21 mouse cellular contexts compared by ENCODE assay signal in genomic region chr12:110541528-110541927, GRCm38 (mm10).
"Had no signal": no experiment of that assay in that cellular context is flagged by ENCODE, and none has a peak within 500 bp of the region (broad histone marks: within the 10 kb centered on the region; RNA-seq: fewer than 3 reads in every experiment).

No protein-coding gene starts in this region.

- H3K4me3 ChIP-seq: layer of hippocampus, adult 2 months; limb, embryonic 10.5 days; limb, embryonic 13.5 days; liver, embryonic 12.5 days; liver, embryonic 15.5 days; midbrain, embryonic 13.5 days; neural tube, embryonic 12.5 days; neural tube, embryonic 15.5 days; stomach, embryonic 15.5 days had no signal

- H3K27ac ChIP-seq: kidney, postnatal 0 days; layer of hippocampus, adult 2 months; limb, embryonic 10.5 days; limb, embryonic 13.5 days; liver, embryonic 12.5 days; liver, embryonic 15.5 days; midbrain, embryonic 13.5 days; neural tube, embryonic 12.5 days; neural tube, embryonic 15.5 days; stomach, embryonic 15.5 days had no signal

- H3K4me2 ChIP-seq: limb, embryonic 13.5 days; liver, embryonic 12.5 days; liver, embryonic 15.5 days; midbrain, embryonic 13.5 days; neural tube, embryonic 12.5 days; neural tube, embryonic 15.5 days; stomach, embryonic 15.5 days had no signal

- ATAC-seq: liver, embryonic 12.5 days; midbrain, embryonic 13.5 days had no signal

- H3K9me3 ChIP-seq: limb, embryonic 10.5 days; limb, embryonic 13.5 days; liver, embryonic 12.5 days; liver, embryonic 15.5 days; midbrain, embryonic 13.5 days; neural tube, embryonic 12.5 days; neural tube, embryonic 15.5 days; stomach, embryonic 15.5 days had no signal

- H3K9ac ChIP-seq: limb, embryonic 13.5 days; liver, embryonic 12.5 days; liver, embryonic 15.5 days; midbrain, embryonic 13.5 days; neural tube, embryonic 12.5 days; neural tube, embryonic 15.5 days; stomach, embryonic 15.5 days had no signal

- H3K27me3 ChIP-seq: limb, embryonic 13.5 days; liver, embryonic 12.5 days; liver, embryonic 15.5 days; midbrain, embryonic 13.5 days; neural tube, embryonic 12.5 days; neural tube, embryonic 15.5 days; stomach, embryonic 15.5 days had no signal

- DNase-seq: kidney, adult 18-20 months; layer of hippocampus, adult 9-11 months; liver; lung, adult 18-20 months; lung, postnatal 4 days; right cerebral cortex, adult 18-20 months; right cerebral cortex, postnatal 14 days; spleen, adult 18-20 months; thymus, adult 2 months; thymus, postnatal 14 days; thymus, postnatal 4 days had no signal

- H3K4me1 ChIP-seq: stomach, embryonic 15.5 days had no signal
